29 mouse cellular contexts compared by ENCODE assay signal in the genomic region with DNA sequence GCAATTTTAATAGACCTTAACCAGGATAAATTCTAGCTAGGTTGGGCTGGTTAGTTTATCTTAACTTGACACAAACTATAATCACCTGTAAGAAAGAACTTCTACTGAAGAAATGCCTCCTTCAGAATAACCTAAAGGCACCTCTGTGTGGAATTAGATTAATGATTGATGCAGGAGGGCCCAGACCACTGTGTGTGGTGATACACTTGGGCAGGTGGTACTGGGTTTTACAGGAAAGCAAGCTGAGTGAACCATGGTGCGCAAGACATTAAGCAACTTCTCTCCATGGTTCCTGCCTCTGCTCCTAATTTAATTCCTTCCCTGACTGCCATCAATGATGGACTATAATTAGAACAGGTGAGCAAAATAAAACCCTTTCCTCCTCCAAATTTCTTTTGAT.
"Had no signal": no experiment of that assay in that cellular context is flagged by ENCODE, and none has a peak within 500 bp of the region (broad histone marks: within the 10 kb centered on the region; RNA-seq: fewer than 3 reads in every experiment).

No protein-coding gene starts in this region.

- DNase-seq: cerebellum, adult 2 months; cerebellum, adult 8-10 months; cerebellum, adult 9-10 months; cerebellum, adult 9-11 months; cerebellum, postnatal 10 days; cerebellum, postnatal 14 days; cerebellum, postnatal 25 days; cerebellum, postnatal 36 days; embryo, embryonic 11 days; forebrain, postnatal 0 days; gastrocnemius, adult 2 months; gastrocnemius, postnatal 10 days; gastrocnemius, postnatal 14 days; gastrocnemius, postnatal 25 days; gastrocnemius, postnatal 36 days; heart, adult 11 months; heart, adult 18-20 months; heart, adult 2 months had no signal

- H3K4me2 ChIP-seq: embryonic facial prominence, embryonic 12.5 days; embryonic facial prominence, embryonic 13.5 days; embryonic facial prominence, embryonic 15.5 days; forebrain, embryonic 12.5 days; forebrain, embryonic 13.5 days; forebrain, embryonic 15.5 days had no signal

- ATAC-seq: forebrain, embryonic 13.5 days; forebrain, embryonic 14.5 days; forebrain, embryonic 15.5 days; forebrain, embryonic 16.5 days; forebrain, postnatal 0 days had no signal

- H3K27me3 ChIP-seq: embryonic facial prominence, embryonic 12.5 days; embryonic facial prominence, embryonic 13.5 days; embryonic facial prominence, embryonic 15.5 days; forebrain, embryonic 12.5 days; forebrain, embryonic 13.5 days; forebrain, embryonic 15.5 days had no signal

- H3K27ac ChIP-seq: embryonic facial prominence, embryonic 10.5 days; embryonic facial prominence, embryonic 12.5 days; embryonic facial prominence, embryonic 13.5 days; embryonic facial prominence, embryonic 15.5 days; forebrain, embryonic 10.5 days; forebrain, embryonic 12.5 days; forebrain, embryonic 13.5 days; forebrain, embryonic 15.5 days; gastrocnemius, adult 2 months; heart, adult 2 months had no signal

- H3K36me3 ChIP-seq: embryonic facial prominence, embryonic 10.5 days; embryonic facial prominence, embryonic 12.5 days; embryonic facial prominence, embryonic 13.5 days; embryonic facial prominence, embryonic 15.5 days; forebrain, embryonic 10.5 days; forebrain, embryonic 12.5 days; forebrain, embryonic 15.5 days had no signal

- H3K9me3 ChIP-seq: embryonic facial prominence, embryonic 10.5 days; embryonic facial prominence, embryonic 12.5 days; embryonic facial prominence, embryonic 13.5 days; embryonic facial prominence, embryonic 15.5 days; forebrain, embryonic 10.5 days; forebrain, embryonic 12.5 days; forebrain, embryonic 13.5 days; forebrain, embryonic 15.5 days had no signal

- H3K4me3 ChIP-seq: embryonic facial prominence, embryonic 10.5 days; embryonic facial prominence, embryonic 12.5 days; embryonic facial prominence, embryonic 13.5 days; embryonic facial prominence, embryonic 15.5 days; erythroblast, embryonic 14.5 days; forebrain, embryonic 10.5 days; forebrain, embryonic 12.5 days; forebrain, embryonic 13.5 days; forebrain, embryonic 15.5 days; gastrocnemius, adult 2 months; heart, adult 2 months had no signal

- H3K9ac ChIP-seq: embryonic facial prominence, embryonic 12.5 days; embryonic facial prominence, embryonic 13.5 days; embryonic facial prominence, embryonic 15.5 days; forebrain, embryonic 12.5 days; forebrain, embryonic 13.5 days; forebrain, embryonic 15.5 days; forebrain, postnatal 0 days had no signal

- H3K4me1 ChIP-seq: embryonic facial prominence, embryonic 10.5 days; embryonic facial prominence, embryonic 12.5 days; embryonic facial prominence, embryonic 13.5 days; embryonic facial prominence, embryonic 15.5 days; forebrain, embryonic 10.5 days; forebrain, embryonic 12.5 days; forebrain, embryonic 13.5 days; forebrain, embryonic 15.5 days had no signal
